Mouse (Mus musculus) cerebellum, adult (tissue): Measurements from ENCODE around the gene Nkapl.

Experiments
- ATAC-seq: cut with Nextera tagmentation; 2 replicates; pipeline ENCODE4 v1.9.2; 2017; ENCODE audit warnings: mild to moderate bottlenecking, moderate library complexity, mixed read lengths; ENCODE audit not compliant: insufficient number of reproducible peaks, low FRiP score, low TSS enrichment

Gene Nkapl

DNA sequence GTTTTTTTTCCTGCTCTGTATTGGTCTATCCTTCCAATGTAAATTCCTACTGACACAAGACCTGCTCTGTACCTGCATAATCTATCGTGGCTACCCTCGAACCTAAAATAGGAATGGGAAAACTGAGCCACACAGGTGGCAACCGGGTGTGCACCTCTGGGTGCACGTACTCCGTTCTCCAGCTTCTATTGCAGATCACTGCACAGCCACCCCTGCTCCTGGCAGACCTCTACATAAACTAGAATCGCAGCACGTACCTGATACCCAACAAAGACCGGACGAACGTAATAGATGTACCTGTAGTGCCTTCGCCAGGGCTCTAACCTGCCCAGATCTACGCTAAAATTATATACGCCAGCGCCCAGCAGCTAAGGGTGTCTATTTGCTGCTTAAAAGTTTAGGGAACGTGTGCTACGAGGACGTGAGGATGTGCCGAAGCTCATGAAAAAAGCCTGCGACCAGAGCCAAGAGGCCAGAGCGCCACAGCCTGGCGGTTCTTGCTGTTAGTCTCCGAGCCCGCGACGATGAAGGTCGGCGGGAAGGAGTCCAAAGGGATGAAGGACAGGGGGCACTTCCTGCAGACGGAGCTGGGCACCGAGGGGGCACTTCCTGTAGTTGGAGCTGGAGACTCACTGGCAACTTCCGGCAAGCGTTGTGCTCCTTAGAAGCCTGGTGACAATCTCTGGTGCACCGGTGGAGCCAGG, 27.7 kb downstream of the Nkapl start, which contains the start of gene Pgbd1:
Pgbd1 (minus strand) TSS at position 556 of the 704 bp plus-strand sequence.
- ATAC-seq = peak; percentile 97

DNA sequence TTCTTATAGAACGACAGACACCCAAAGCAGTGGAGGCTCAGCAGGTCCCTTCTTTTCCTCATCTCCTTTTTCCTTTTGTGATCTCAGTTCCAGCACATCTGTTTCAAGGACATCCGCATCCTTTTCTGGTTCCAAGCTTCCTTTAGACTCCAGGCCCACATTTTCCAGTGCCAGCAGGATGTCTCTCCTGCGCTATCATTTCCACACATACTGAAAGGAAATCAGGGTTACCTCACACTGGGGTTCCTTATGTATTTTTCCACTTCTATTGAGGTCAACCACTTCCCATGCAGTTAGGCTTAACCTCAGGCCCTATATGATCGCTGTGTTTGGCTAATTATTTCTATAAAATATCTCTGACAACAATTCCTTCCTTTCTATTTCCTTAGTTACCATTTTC, 32.8 kb downstream of the Nkapl start:
- ATAC-seq = no peak

DNA sequence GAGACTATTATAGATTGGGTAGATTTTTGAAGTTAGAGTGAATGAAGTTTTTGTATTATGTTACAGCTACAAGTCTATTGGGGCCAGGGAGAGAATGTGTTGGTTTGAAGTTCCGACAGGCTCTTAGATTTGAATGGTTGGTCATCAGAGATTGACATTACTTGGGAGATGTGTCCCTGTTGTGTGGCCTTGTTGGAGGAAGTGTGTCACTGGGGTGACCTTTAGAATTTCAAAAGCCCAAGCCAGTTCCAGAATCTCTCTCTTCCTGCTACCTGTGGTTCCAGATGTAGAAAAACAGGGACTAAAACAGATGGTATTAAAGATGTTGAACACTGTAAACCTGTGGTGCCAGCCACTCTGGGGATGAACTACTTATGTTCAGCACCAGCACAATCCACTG, 40.7 kb downstream of the Nkapl start:
- no peak for ATAC-seq

DNA sequence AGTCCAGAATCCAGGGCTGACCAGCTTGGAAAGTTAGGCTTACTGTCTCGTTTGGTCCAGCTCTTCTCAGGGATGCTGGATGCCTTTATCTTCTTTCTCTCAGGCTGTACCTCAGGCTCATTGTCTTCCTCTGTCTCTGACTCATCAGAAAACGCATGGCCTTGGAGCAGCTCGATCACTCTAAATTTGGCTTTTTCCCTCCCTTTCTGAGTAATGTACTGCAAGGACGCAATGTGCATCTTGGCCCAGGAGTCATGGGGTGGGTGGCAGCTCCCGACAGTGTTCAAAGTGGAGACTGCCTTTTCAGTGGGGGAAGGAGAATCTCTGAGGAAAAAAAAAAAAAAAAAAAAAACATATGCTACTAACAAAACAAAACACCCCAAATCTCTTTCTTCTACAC, 45.0 kb downstream of the Nkapl start:
- ATAC-seq = no peak

DNA sequence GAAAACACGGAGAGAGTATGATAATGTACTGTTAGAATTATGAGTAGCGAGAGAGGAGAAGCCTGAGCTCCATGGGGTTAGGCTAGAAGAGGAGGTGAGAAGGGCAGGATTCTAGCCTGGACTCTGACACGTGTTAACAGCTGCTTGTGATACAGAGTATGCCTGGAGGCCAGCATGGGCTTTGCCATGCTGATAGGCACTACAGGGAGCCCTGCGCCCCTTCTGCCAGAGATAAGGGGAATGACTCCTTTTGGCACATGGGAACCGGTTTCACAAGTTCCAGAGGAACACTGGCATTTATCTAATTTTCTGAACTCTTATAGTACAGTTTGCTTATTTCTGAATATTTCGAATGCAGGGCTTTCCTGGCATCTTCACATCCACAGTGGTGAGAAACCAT, 49.4 kb downstream of the Nkapl start:
- no peak for ATAC-seq

DNA sequence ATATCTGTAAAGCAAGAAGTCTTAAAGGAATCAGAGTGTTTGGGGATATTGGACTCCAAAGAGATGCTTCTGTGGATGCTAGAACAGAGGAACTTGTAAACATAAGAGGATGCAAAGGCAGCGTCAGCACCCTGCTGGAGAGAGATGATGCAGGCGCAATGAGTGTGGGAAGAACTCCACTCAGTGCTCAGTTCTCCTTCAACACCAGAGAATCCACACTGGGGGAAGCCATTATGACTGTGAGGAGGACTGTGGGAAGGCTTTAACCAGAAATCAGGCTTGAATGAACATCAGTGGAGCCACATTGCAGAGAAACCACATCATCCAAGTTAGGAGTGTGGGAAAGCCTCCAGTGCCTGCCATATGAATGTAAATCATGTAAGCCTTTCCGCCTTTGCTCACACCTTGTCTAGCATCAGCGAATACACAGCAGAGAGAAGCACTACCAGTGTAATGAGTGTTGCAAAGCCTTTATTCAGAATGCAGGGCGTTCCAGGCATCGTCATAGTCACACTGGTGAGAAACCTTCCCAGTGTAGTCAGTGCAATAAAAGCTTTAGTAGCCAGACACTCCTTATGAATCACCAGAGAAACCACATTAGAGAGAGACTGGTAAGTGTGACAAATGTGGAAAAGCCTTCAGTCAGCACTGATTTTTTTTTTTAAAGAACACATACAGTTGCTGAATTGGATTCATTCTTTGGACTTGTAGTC, 50.9 kb downstream of the Nkapl start:
- no peak for ATAC-seq
